Mouse (Mus musculus) C2C12 (cell line): Measurements from ENCODE around the gene Ist1. TPM values are rescaled to one million over a fixed set of nuclear protein-coding genes. Genes with fewer than 3 reads are reported as not detected.

Source experiments
- H3K27me3 ChIP-seq: one replicate; pipeline ENCODE4 v1.6.1; 2011; ENCODE audit not compliant: control insufficient read depth, insufficient read depth, insufficient read length
- H3K36me3 ChIP-seq: one replicate; pipeline ENCODE4 v1.6.1; 2011; ENCODE audit not compliant: control insufficient read depth, insufficient read depth
- H3K4me3 ChIP-seq: one replicate; pipeline ENCODE4 v1.5.1; 2011; ENCODE audit warnings: mild to moderate bottlenecking, control low read depth; ENCODE audit not compliant: poor library complexity, insufficient read depth, severe bottlenecking
- H3K79me2 ChIP-seq: one replicate; pipeline ENCODE4 v1.6.1; 2011; ENCODE audit not compliant: control insufficient read depth, insufficient read depth
- H3K79me3 ChIP-seq: one replicate; pipeline ENCODE4 v1.6.1; 2011; ENCODE audit warnings: low read depth, control low read depth
- H3ac ChIP-seq: one replicate; pipeline ENCODE3; 2011; ENCODE audit warnings: low read depth; ENCODE audit not compliant: control insufficient read depth, insufficient read length
- CEBPB ChIP-seq: IDR thresholded peaks from one replicate; pipeline ENCODE4 v1.6.1; 2011; ENCODE audit warnings: low read depth, mild to moderate bottlenecking, control low read depth, moderate library complexity
- CTCF ChIP-seq: IDR thresholded peaks from one replicate; pipeline ENCODE4 v1.5.1; 2011; ENCODE audit not compliant: control insufficient read depth, insufficient read depth, insufficient read length
- FOSL1 ChIP-seq: IDR thresholded peaks from one replicate; pipeline ENCODE4 v1.8.0; 2011; ENCODE audit warnings: mild to moderate bottlenecking, low read length; ENCODE audit not compliant: poor library complexity, insufficient read depth, severe bottlenecking
- MAX ChIP-seq: IDR thresholded peaks from one replicate; pipeline ENCODE4 v1.6.1; 2011; ENCODE audit warnings: mild to moderate bottlenecking, control low read depth
- MYOD1 ChIP-seq: IDR thresholded peaks from one replicate; pipeline ENCODE4 v1.6.1; 2011; ENCODE audit warnings: low read depth; ENCODE audit not compliant: control insufficient read depth, insufficient read length
- MYOG ChIP-seq: IDR thresholded peaks from one replicate; pipeline ENCODE4 v1.6.1; 2011; ENCODE audit not compliant: control insufficient read depth, insufficient read length; ENCODE audit errors: extremely low read depth
- USF1 ChIP-seq: IDR thresholded peaks from one replicate; pipeline ENCODE4 v1.6.1; 2011; ENCODE audit warnings: low read depth, mild to moderate bottlenecking, control low read depth, moderate library complexity
- polyA plus RNA-seq: library from polyadenylated mRNA; unstranded; fragments of >200 nt; fragmentation: generic; extraction: Trizol; gene quantifications from one replicate; pipeline ENCODE4 v1.2.1, GENCODE M21; 2012; ENCODE audit warnings: missing spikeins

Gene Ist1
- polyA plus RNA-seq, 1 experiment: 49.7 TPM

DNA sequence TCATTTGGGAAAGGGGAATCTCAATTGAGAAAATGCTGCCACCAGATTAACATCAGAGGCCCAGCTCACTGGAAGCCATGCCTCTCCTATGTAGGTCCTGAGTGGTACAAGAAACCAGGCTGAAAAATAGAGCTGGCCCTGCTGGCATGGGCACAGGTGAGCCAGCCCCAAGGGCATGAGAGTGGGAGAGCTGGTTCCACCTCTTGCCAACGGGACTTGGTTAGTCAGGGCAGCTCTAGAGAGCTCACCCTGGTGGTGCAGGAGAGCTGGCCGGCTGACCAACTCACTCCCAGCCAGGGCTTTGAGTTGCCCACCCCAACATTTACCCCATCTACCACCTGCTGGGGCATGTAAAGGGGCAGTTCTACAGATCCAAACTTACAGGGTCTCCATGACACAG, 19.5 kb downstream of the Ist1 start:
- Histone ChIP-seq H3K36me3 (peaks cover 82% of the 10 kb centered on the region), H3ac (no peak overlapping the region), H3K79me3 (no peaks in the 10 kb centered on the region), H3K79me2 (no peaks in the 10 kb centered on the region), H3K27me3 (no peaks in the 10 kb centered on the region), H3K4me3 (no peak overlapping the region)
- TF ChIP-seq MYOD1 (no peak), FOSL1 (no peak), MAX (no peak), MYOG (no peak)

DNA sequence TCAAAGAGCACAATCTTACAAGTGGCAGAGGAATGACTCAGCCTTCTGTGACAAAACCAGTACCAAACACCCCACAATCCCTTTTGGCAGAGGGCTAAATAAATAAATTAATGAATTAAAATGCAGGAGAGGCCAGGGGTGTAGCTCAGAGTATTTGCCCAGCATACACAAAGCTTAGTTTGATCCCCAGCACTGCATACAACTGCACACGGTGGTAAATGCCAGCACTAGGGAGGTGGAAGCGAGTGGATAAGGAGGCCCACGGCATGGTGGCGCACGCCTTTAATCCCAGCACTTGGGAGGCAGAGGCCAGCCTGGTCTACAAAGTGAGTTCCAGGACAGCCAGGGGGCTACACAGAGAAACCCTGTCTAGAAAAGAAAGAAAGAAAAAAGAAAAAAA, 20.4 kb downstream of the Ist1 start:
- Histone ChIP-seq H3ac (no peak overlapping the region), H3K79me2 (no peaks in the 10 kb centered on the region), H3K4me3 (no peak overlapping the region), H3K79me3 (no peaks in the 10 kb centered on the region), H3K27me3 (no peaks in the 10 kb centered on the region), H3K36me3 (peaks cover 78% of the 10 kb centered on the region)
- TF ChIP-seq CEBPB (no peak), CTCF (no peak), MAX (no peak), FOSL1 (no peak)

GRCm38 (mm10) chr8:109666616-109667015, 26.4 kb downstream of the Ist1 start:
- H3K27me3 ChIP-seq: no peaks in the 10 kb centered on the region
- no peaks in the 10 kb centered on the region for H3K79me3 ChIP-seq
- no peak overlapping the region for H3ac ChIP-seq
- H3K36me3 ChIP-seq: peaks cover 18% of the 10 kb centered on the region
- TF ChIP-seq CEBPB (no peak), MAX (no peak), CTCF (no peak), MYOG (no peak), FOSL1 (no peak)
- no peak overlapping the region for H3K4me3 ChIP-seq
- H3K79me2 ChIP-seq: no peaks in the 10 kb centered on the region

GRCm38 (mm10) chr8:109662328-109662727, 30.7 kb downstream of the Ist1 start:
- no peaks in the 10 kb centered on the region for H3K79me2 ChIP-seq
- H3ac ChIP-seq: no peak overlapping the region
- H3K4me3 ChIP-seq: no peak overlapping the region
- H3K27me3 ChIP-seq: peaks cover 6% of the 10 kb centered on the region
- no peak for TF ChIP-seq MYOD1
- no peak for TF ChIP-seq FOSL1
- TF ChIP-seq USF1: no peak
- TF ChIP-seq CEBPB: no peak
- TF ChIP-seq MAX: no peak
- no peak for TF ChIP-seq MYOG
- no peak for TF ChIP-seq CTCF
- no peaks in the 10 kb centered on the region for H3K36me3 ChIP-seq
- H3K79me3 ChIP-seq: no peaks in the 10 kb centered on the region

DNA sequence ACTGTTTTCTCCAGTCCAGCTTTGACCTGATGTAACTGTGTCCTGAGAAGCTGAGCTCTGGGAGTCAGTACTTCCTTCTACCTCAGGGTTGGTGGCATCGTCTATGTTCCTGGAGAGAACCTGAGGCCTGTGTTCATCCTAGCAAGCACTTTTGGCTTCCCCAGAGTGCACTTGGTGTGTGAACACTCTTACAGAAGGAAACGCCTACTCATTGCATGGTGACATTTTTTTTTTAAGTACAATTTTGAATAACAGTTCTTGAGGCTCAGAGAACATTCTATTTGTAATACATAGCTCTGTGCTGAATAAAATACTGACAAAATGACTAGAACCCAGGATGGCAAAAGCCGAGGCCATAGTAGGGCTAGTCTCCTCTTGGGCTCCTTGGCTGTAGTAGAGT, 36.2 kb downstream of the Ist1 start:
- Histone ChIP-seq H3K4me3 (no peak overlapping the region), H3ac (no peak overlapping the region), H3K27me3 (peaks cover 29% of the 10 kb centered on the region), H3K36me3 (no peaks in the 10 kb centered on the region), H3K79me2 (no peaks in the 10 kb centered on the region), H3K79me3 (no peaks in the 10 kb centered on the region)
- TF ChIP-seq CTCF (no peak), CEBPB (no peak), MYOG (no peak), FOSL1 (no peak), USF1 (no peak), MAX (no peak), MYOD1 (no peak)

GRCm38 (mm10) chr8:109650801-109651200, 42.3 kb downstream of the Ist1 start:
- Histone ChIP-seq H3K79me3 (no peaks in the 10 kb centered on the region), H3ac (no peak overlapping the region), H3K36me3 (no peaks in the 10 kb centered on the region), H3K4me3 (no peak overlapping the region), H3K27me3 (peaks cover 37% of the 10 kb centered on the region), H3K79me2 (no peaks in the 10 kb centered on the region)
- TF ChIP-seq CEBPB: no peak
- no peak for TF ChIP-seq MYOD1
- TF ChIP-seq USF1: no peak
- TF ChIP-seq CTCF: no peak
- TF ChIP-seq MYOG: no peak
- TF ChIP-seq FOSL1: no peak
- no peak for TF ChIP-seq MAX
